In the genomic region with DNA sequence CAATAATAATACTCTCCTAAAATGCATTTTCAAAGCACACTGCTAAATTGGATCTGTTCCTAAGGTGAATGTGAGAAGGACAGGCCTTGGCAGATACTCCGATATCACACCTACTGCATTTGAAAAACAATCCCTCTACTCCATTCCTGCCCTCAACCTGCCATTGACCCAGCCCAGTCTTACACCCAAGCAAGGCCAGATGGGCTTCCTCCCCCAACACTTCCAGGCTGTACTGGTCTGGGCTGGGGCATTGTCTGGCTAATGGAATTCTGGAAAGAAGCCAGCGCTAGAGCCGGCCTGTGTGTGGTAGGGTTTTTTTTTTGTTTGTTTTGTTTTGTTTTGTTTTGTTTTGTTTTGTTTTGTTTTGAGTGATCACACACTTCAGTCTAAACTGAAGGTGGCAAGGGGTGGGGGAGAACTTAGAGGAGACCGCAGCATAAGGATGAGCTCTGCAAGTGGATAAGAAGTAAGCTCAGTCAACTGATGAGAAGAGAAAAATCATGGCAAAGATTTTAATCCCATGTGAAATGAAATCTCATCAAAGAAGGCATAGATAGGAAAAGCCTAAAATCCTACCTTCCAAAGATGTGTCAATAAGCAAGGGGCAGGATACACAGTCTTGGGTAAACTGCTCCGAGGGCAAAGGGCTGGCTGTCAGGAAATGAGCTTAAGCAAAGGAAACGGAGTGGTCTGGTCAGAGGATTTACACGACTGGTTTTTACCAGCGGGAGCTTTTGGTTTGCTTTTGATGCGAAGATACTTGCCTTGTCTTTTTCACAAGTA, we compare ENCODE assay signal across 7 mouse cellular contexts. TPM values are rescaled to one million over a fixed set of nuclear protein-coding genes. Genes with fewer than 3 reads are reported as not detected.
A peak's percentile ranks its signal among the peaks of the same experiment; 100 is the strongest.
DNase-seq lines count a peak whose midpoint lies in the region; ATAC-seq lines count a peak whose summit lies in the region.

No protein-coding gene starts in this region.

- no peak overlapping the region for H3K27ac ChIP-seq in forebrain, embryonic 11.5 days (ENCODE audit: low read depth, low read length)
- no peak overlapping the region for H3K27ac ChIP-seq in hindbrain, embryonic 13.5 days

- no peak overlapping the region for H3K4me2 ChIP-seq in forebrain, embryonic 11.5 days (ENCODE audit: low read depth, low read length, severe bottlenecking)
- no peak overlapping the region for H3K4me2 ChIP-seq in hindbrain, embryonic 13.5 days

- H3K9ac ChIP-seq in forebrain, embryonic 11.5 days (ENCODE audit: low read length), result no peak overlapping the region
- no peak overlapping the region for H3K9ac ChIP-seq in hindbrain, embryonic 13.5 days

- 7% methylated on average over 9 of the region's 9 CpGs for WGBS in forebrain, embryonic 11.5 days
- 14% methylated on average over 9 of the region's 9 CpGs for WGBS in hindbrain, embryonic 13.5 days

- no peaks in the 10 kb centered on the region for H3K36me3 ChIP-seq in forebrain, embryonic 11.5 days (ENCODE audit: control insufficient read depth, insufficient read depth, low read length)
- H3K36me3 ChIP-seq in hindbrain, embryonic 13.5 days, result no peaks in the 10 kb centered on the region

- peak; percentile 94 for DNase-seq in ZHBTc4 (ENCODE audit: low read depth, low spot score)
- no peak for DNase-seq in forebrain, embryonic 11.5 days (ENCODE audit: low spot score)
- peak; percentile 80 for DNase-seq in lung, postnatal 36 days
- no peak for DNase-seq in urinary bladder, adult 2 months (ENCODE audit: low spot score)
- no peak for DNase-seq in urinary bladder, postnatal 36 days (ENCODE audit: low spot score in 2 of 2)
- DNase-seq in urinary bladder, postnatal 14 days (ENCODE audit: low spot score), result no peak

- H3K27me3 ChIP-seq in forebrain, embryonic 11.5 days (ENCODE audit: control insufficient read depth, insufficient read depth, low read length), result no peaks in the 10 kb centered on the region
- no peaks in the 10 kb centered on the region for H3K27me3 ChIP-seq in hindbrain, embryonic 13.5 days

- peak; percentile 75 for ATAC-seq in forebrain, embryonic 11.5 days (replicated peaks; ENCODE audit: low FRiP score)
- peak; percentile 63; the same call in 1 of the 2 replicates for ATAC-seq in hindbrain, embryonic 13.5 days (ENCODE audit: low FRiP score)

- no peaks in the 10 kb centered on the region for H3K9me3 ChIP-seq in forebrain, embryonic 11.5 days (ENCODE audit: control insufficient read depth, low read length)
- no peaks in the 10 kb centered on the region for H3K9me3 ChIP-seq in hindbrain, embryonic 13.5 days

- H3K4me3 ChIP-seq in forebrain, embryonic 11.5 days (ENCODE audit: low read depth, low read length), result no peak overlapping the region
- H3K4me3 ChIP-seq in hindbrain, embryonic 13.5 days, result no peak overlapping the region

- H3K4me1 ChIP-seq in forebrain, embryonic 11.5 days (replicated peaks; ENCODE audit: control insufficient read depth, insufficient read depth, low read length), result peaks cover 3% of the 10 kb centered on the region
- peaks cover 9% of the 10 kb centered on the region for H3K4me1 ChIP-seq in hindbrain, embryonic 13.5 days (replicated peaks)

RNA-seq across cellular contexts. Expression of gene Arl4a, which starts 39.6 kb away (rescaled TPM):
- 55.1 and 63.8 TPM in 2 replicates for polyA plus RNA-seq in forebrain, embryonic 11.5 days (2014; fragmentation: Nextera tagmentation; extraction: Ambion mirVana)
- polyA plus RNA-seq in hindbrain, embryonic 13.5 days (2015; fragmentation: Nextera tagmentation; extraction: Ambion mirVana), result 122 and 139 TPM in 2 replicates
- 31.7 and 33.2 TPM in 2 replicates for polyA plus RNA-seq in urinary bladder, adult 2 months (2012; rRNA removed)

Comparison
In these comparisons a context has a peak if more than half of its experiments do, and no peak if none do; other contexts are left out.
1. DNase-seq: peak in ZHBTc4 (single experiment) and lung, postnatal 36 days (single experiment); none in forebrain, embryonic 11.5 days (single experiment), urinary bladder, adult 2 months (single experiment), urinary bladder, postnatal 36 days (0 of 2) and urinary bladder, postnatal 14 days (single experiment).